Mouse (Mus musculus): ENCODE measurements at regions not wholly inside any gene's neighbourhood (a gene's known extent, or its start where the extent isn't known, plus 50 kb on each side); places are given as distances from the start of the nearest gene placed in this dataset.

DNA sequence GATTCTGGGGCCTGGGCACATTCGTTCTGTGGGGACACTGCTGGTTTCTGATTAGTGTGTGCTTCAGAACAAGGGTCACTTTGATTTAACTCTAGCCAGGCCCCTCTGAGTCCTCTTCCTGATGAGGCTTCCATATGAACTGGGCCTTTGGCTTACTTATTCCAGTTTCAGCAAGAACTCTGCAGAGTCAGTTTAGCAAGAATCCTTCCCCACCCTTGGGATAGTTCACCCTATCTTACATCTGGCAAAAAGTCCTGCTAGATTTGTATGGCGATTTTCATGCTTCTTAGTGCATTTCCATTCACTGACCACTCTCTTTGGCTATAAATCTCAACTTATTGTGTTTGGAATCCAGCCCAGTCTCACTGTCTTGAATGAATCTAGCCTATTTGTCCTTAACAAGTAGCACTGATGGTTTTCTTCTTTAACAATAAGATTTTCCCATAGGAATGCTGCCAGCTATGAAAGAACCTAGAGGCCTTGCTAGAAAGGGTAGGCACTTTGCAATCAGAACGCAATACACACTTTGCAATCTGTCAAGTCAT is 338.8 kb upstream of the Nox3 start:
- no peak for TF ChIP-seq CHD2 (IDR thresholded peaks at IDR 0.05; ENCODE audit: low read depth, low read length)
- TF ChIP-seq ZC3H11A (IDR thresholded peaks at IDR 0.05; ENCODE audit: borderline replicate concordance, low read depth, low read length), result no peak
- TF ChIP-seq MAFK (IDR thresholded peaks at IDR 0.05; ENCODE audit: insufficient read depth, low read depth, low read length), result no peak
- TF ChIP-seq HCFC1 (IDR thresholded peaks at IDR 0.05; ENCODE audit: borderline replicate concordance, insufficient read depth, low read length), result no peak
- no peak for TF ChIP-seq ZNF384 (IDR thresholded peaks at IDR 0.05; ENCODE audit: low read depth, low read length)

Measured in ES-E14 (cell line).